Mouse (Mus musculus) C2C12 (cell line): ENCODE results near the gene Mup5. TPM values are rescaled to one million over a fixed set of nuclear protein-coding genes. Genes with fewer than 3 reads are reported as not detected.

Experiments used
- H3K27me3 ChIP-seq: one replicate; pipeline ENCODE4 v1.6.1; 2011; ENCODE audit not compliant: control insufficient read depth, insufficient read depth, insufficient read length
- H3K36me3 ChIP-seq: one replicate; pipeline ENCODE4 v1.6.1; 2011; ENCODE audit not compliant: control insufficient read depth, insufficient read depth
- H3K4me3 ChIP-seq: one replicate; pipeline ENCODE4 v1.5.1; 2011; ENCODE audit warnings: mild to moderate bottlenecking, control low read depth; ENCODE audit not compliant: poor library complexity, insufficient read depth, severe bottlenecking
- H3K79me2 ChIP-seq: one replicate; pipeline ENCODE4 v1.6.1; 2011; ENCODE audit not compliant: control insufficient read depth, insufficient read depth
- H3K79me3 ChIP-seq: one replicate; pipeline ENCODE4 v1.6.1; 2011; ENCODE audit warnings: low read depth, control low read depth
- H3ac ChIP-seq: one replicate; pipeline ENCODE3; 2011; ENCODE audit warnings: low read depth; ENCODE audit not compliant: control insufficient read depth, insufficient read length
- CEBPB ChIP-seq: IDR thresholded peaks from one replicate; pipeline ENCODE4 v1.6.1; 2011; ENCODE audit warnings: low read depth, mild to moderate bottlenecking, control low read depth, moderate library complexity
- CTCF ChIP-seq: IDR thresholded peaks from one replicate; pipeline ENCODE4 v1.5.1; 2011; ENCODE audit not compliant: control insufficient read depth, insufficient read depth, insufficient read length
- FOSL1 ChIP-seq: IDR thresholded peaks from one replicate; pipeline ENCODE4 v1.8.0; 2011; ENCODE audit warnings: mild to moderate bottlenecking, low read length; ENCODE audit not compliant: poor library complexity, insufficient read depth, severe bottlenecking
- MAX ChIP-seq: IDR thresholded peaks from one replicate; pipeline ENCODE4 v1.6.1; 2011; ENCODE audit warnings: mild to moderate bottlenecking, control low read depth
- MYOD1 ChIP-seq: IDR thresholded peaks from one replicate; pipeline ENCODE4 v1.6.1; 2011; ENCODE audit warnings: low read depth; ENCODE audit not compliant: control insufficient read depth, insufficient read length
- MYOG ChIP-seq: IDR thresholded peaks from one replicate; pipeline ENCODE4 v1.6.1; 2011; ENCODE audit not compliant: control insufficient read depth, insufficient read length; ENCODE audit errors: extremely low read depth
- USF1 ChIP-seq: IDR thresholded peaks from one replicate; pipeline ENCODE4 v1.6.1; 2011; ENCODE audit warnings: low read depth, mild to moderate bottlenecking, control low read depth, moderate library complexity
- long read RNA-seq, 2 experiments: library from polyadenylated mRNA; unstranded; transcript quantifications; one replicate each; pipeline ENCODE4 v2.0.0; 2019 to 2020
- polyA plus RNA-seq: library from polyadenylated mRNA; unstranded; fragments of >200 nt; fragmentation: generic; extraction: Trizol; gene quantifications from one replicate; pipeline ENCODE4 v1.2.1, GENCODE M21; 2012; ENCODE audit warnings: missing spikeins

Mup5 gene
- polyA plus RNA-seq, result not detected
- long read RNA-seq, experiment 1, result 0 reads
- long read RNA-seq, experiment 2, result 0 reads

- Histone ChIP-seq H3ac (no peak within 1 kb of the TSS), H3K36me3 (no peaks in the 10 kb centered on the region), H3K4me3 (no peak within 1 kb of the TSS), H3K79me2 (no peaks in the 10 kb centered on the region), H3K27me3 (no peaks in the 10 kb centered on the region), H3K79me3 (no peaks in the 10 kb centered on the region)
- TF ChIP-seq FOSL1, result no peak
- no peak for TF ChIP-seq MYOG
- TF ChIP-seq MAX, result no peak
- no peak for TF ChIP-seq CEBPB
- no peak for TF ChIP-seq CTCF
- TF ChIP-seq USF1, result no peak
- no peak for TF ChIP-seq MYOD1
Measured at GRCm38 (mm10) chr4:61834952-61835708, at the start of gene Mup5. Mup5 (minus strand) TSS chr4:61835233.

GRCm38 (mm10) chr4:61858160-61858559 lies 23.1 kb upstream of the Mup5 start:
- Histone ChIP-seq H3ac (no peak overlapping the region), H3K79me3 (no peaks in the 10 kb centered on the region), H3K27me3 (no peaks in the 10 kb centered on the region), H3K36me3 (no peaks in the 10 kb centered on the region), H3K79me2 (no peaks in the 10 kb centered on the region), H3K4me3 (no peak overlapping the region)
- TF ChIP-seq CTCF (peak; percentile 49), MAX (no peak), FOSL1 (no peak)

- no peaks in the 10 kb centered on the region for H3K27me3 ChIP-seq
- no peak overlapping the region for H3ac ChIP-seq
- no peak overlapping the region for H3K4me3 ChIP-seq
- no peak for TF ChIP-seq MAX
- H3K79me3 ChIP-seq, result no peaks in the 10 kb centered on the region
- no peaks in the 10 kb centered on the region for H3K36me3 ChIP-seq
- no peaks in the 10 kb centered on the region for H3K79me2 ChIP-seq
Measured at GRCm38 (mm10) chr4:61855831-61856698, 21.0 kb upstream of the Mup5 start.

- no peak for TF ChIP-seq MAX
- TF ChIP-seq MYOG, result no peak
- TF ChIP-seq MYOD1, result no peak
- TF ChIP-seq CEBPB, result no peak
- no peak for TF ChIP-seq FOSL1
- no peak for TF ChIP-seq USF1
- TF ChIP-seq CTCF, result no peak
- H3K79me3 ChIP-seq, result no peaks in the 10 kb centered on the region
- no peaks in the 10 kb centered on the region for H3K79me2 ChIP-seq
- H3ac ChIP-seq, result no peak overlapping the region
- no peaks in the 10 kb centered on the region for H3K36me3 ChIP-seq
- H3K27me3 ChIP-seq, result no peaks in the 10 kb centered on the region
- no peak overlapping the region for H3K4me3 ChIP-seq
Measured at GRCm38 (mm10) chr4:61855344-61855743, 20.3 kb upstream of the Mup5 start.

GRCm38 (mm10) chr4:61844758-61845455 lies 9.9 kb upstream of the Mup5 start:
- TF ChIP-seq CTCF (no peak), FOSL1 (no peak), CEBPB (no peak), MYOD1 (no peak), MAX (no peak), MYOG (no peak), USF1 (no peak)
- no peak overlapping the region for H3ac ChIP-seq

GRCm38 (mm10) chr4:61829211-61829610 lies 5.8 kb downstream of the Mup5 start:
- H3ac ChIP-seq, result no peak overlapping the region
- no peaks in the 10 kb centered on the region for H3K27me3 ChIP-seq
- no peaks in the 10 kb centered on the region for H3K79me2 ChIP-seq
- no peaks in the 10 kb centered on the region for H3K36me3 ChIP-seq
- no peak for TF ChIP-seq MYOG
- TF ChIP-seq CTCF, result no peak
- no peak for TF ChIP-seq CEBPB
- no peak for TF ChIP-seq USF1
- TF ChIP-seq MAX, result no peak
- no peak for TF ChIP-seq MYOD1
- TF ChIP-seq FOSL1, result no peak
- no peaks in the 10 kb centered on the region for H3K79me3 ChIP-seq
- H3K4me3 ChIP-seq, result no peak overlapping the region

More at GRCm38 (mm10) chr4:61844758-61845455, 9.9 kb upstream of the Mup5 start:
- H3K79me3 ChIP-seq, result no peaks in the 10 kb centered on the region
- H3K36me3 ChIP-seq, result no peaks in the 10 kb centered on the region
- no peak overlapping the region for H3K4me3 ChIP-seq
- no peaks in the 10 kb centered on the region for H3K27me3 ChIP-seq
- H3K79me2 ChIP-seq, result no peaks in the 10 kb centered on the region
